In the genomic region with DNA sequence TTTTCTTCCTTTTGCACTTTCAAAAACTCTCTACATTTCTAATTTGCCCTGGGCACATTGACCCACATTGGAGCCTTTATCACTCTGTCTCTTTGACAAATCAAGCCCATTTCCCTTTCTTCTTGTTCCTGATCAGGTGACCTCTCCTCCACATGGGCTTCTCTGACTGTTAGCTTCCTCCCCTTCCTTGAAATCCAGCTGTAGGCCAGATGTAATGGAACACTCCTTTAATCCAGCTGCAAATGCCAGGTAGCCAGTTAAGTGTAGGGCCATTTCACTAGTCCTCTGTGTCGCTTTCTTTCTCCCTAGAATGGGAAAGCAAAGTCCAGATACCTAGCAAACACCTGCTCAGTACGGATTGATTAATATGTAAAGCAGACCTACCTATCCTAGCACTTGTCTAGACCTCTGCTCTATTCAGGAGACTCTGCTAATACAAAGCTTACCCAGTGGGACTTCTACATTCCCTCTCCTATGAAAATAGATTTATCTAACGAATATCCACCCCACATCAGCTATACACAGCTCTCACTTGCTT, we compare ENCODE assay signal across 17 mouse cellular contexts.
"Had no signal": no experiment of that assay in that cellular context is flagged by ENCODE, and none has a peak within 500 bp of the region (broad histone marks: within the 10 kb centered on the region; RNA-seq: fewer than 3 reads in every experiment).

No protein-coding gene starts in this region.

- ATAC-seq: lung, postnatal 0 days; midbrain, embryonic 15.5 days had no signal

- H3K4me3 ChIP-seq: liver, embryonic 15.5 days; midbrain, embryonic 12.5 days; midbrain, embryonic 15.5 days; neural tube, embryonic 12.5 days; neural tube, embryonic 15.5 days; stomach, embryonic 15.5 days had no signal

- H3K9ac ChIP-seq: liver, embryonic 15.5 days; lung, embryonic 14.5 days; midbrain, embryonic 12.5 days; midbrain, embryonic 15.5 days; neural tube, embryonic 12.5 days; neural tube, embryonic 15.5 days; stomach, embryonic 15.5 days had no signal

- H3K27me3 ChIP-seq: liver, embryonic 15.5 days; midbrain, embryonic 12.5 days; midbrain, embryonic 15.5 days; neural tube, embryonic 12.5 days; neural tube, embryonic 15.5 days; stomach, embryonic 15.5 days had no signal

- H3K4me2 ChIP-seq: liver, embryonic 15.5 days; lung, embryonic 14.5 days; midbrain, embryonic 12.5 days; midbrain, embryonic 15.5 days; neural tube, embryonic 12.5 days; neural tube, embryonic 15.5 days; stomach, embryonic 15.5 days had no signal

- H3K36me3 ChIP-seq: liver, embryonic 15.5 days; midbrain, embryonic 12.5 days; midbrain, embryonic 15.5 days; neural tube, embryonic 12.5 days; neural tube, embryonic 15.5 days; stomach, embryonic 15.5 days had no signal

- H3K27ac ChIP-seq: liver, embryonic 15.5 days; macrophage; midbrain, embryonic 12.5 days; midbrain, embryonic 15.5 days; neural tube, embryonic 12.5 days; neural tube, embryonic 15.5 days; stomach, embryonic 15.5 days had no signal

- DNase-seq: kidney, adult 18-20 months; kidney, adult 9 months; kidney, postnatal 14 days; kidney, postnatal 4 days; left cerebral cortex, postnatal 4 days; lung, embryonic 14.5 days; right cerebral cortex, postnatal 25 days; spleen, adult 18-20 months; thymus, postnatal 25 days had no signal

- H3K9me3 ChIP-seq: liver, embryonic 15.5 days; midbrain, embryonic 12.5 days; midbrain, embryonic 15.5 days; neural tube, embryonic 12.5 days; neural tube, embryonic 15.5 days; stomach, embryonic 15.5 days had no signal

- H3K4me1 ChIP-seq: liver, embryonic 15.5 days; midbrain, embryonic 12.5 days; midbrain, embryonic 15.5 days; neural tube, embryonic 12.5 days; neural tube, embryonic 15.5 days; stomach, embryonic 15.5 days had no signal
